Mouse (Mus musculus): ENCODE data around the gene 9330159F19Rik.

The 9330159F19Rik gene

DNA sequence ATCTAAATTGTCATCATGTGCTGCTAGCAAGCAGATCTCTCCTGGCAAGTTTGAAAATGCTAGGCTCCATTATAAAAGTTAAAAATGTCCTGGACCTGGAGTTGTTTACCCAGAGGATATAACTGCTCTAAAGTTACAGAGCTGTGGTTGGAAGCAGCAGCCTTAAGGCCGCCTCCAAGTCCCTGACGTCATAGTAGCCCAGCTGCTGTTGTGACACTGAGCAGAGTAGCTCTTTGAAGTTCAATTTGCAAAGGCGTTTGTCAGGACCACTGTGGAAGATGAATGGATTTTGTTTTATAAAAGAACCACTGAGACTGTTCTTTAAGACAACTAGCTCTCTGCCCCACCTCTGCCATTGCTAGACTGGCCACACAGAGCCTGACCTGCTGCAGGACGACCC is at the start of gene 9330159F19Rik:
Gene 9330159F19Rik (plus strand): TSS at position 154 of the 400 bp plus-strand sequence.
- DNase-seq (ENCODE audit: low spot score in 2 of 2) = peak in 1 of 2 experiments; percentile 59

DNA sequence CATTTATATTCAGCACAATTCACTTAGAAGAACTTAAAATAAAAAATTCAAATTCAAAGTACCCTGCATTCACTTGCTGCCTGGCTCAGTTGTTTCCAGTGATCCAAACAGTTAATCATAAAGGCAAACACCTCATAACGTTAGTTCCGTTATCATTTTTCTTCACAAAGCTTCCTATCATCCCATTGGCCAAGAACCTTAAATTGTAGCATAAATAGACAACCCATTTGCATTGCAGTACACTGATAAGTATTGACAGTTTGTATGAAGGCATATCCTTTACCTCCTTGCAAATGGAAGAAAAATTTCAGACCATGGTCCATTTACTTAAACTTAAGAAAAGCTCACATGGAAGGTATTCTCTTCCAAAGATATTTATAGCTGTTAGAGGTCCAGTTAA is 49.7 kb upstream of the 9330159F19Rik start:
- no peak for DNase-seq (ENCODE audit: low spot score in 2 of 2)

DNA sequence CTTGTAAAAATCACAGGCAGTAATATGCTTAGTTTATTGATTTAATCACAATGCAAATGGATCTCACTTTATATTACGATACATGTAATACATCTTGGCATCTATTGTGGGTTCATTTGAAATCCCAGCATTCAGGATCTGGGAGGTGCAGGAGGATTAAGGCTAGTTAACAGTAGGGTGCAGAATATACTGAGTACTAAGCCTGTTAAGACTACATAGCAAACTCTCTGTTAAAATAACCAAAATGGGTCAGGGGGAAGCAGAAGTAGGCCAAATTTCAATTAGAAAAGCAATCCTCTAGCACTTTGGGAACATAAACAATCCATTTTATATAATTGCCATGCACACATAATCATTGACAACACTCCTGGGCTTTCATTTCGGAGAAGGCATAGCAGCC is 37.6 kb upstream of the 9330159F19Rik start:
- no peak for DNase-seq (ENCODE audit: low spot score in 2 of 2)

DNA sequence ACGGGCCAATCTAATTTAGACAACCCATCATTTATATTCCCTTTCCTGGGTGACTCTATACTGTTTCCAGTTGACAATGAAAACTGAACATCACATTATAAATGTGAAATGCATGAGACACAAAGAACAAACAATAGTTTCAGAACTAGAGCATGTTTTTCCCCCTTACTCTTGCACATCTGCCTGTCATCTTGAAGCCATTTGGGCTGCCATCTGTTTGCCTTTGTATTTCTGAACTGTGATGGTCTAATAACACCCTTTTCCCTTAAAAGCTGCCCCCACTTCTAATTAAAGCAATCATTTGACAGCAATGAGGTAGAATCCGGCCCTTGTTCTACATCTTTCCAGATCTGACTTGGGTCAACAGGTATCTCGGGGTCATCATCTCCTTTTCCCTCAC is 35.8 kb upstream of the 9330159F19Rik start:
- DNase-seq (ENCODE audit: low spot score in 2 of 2) = no peak

DNA sequence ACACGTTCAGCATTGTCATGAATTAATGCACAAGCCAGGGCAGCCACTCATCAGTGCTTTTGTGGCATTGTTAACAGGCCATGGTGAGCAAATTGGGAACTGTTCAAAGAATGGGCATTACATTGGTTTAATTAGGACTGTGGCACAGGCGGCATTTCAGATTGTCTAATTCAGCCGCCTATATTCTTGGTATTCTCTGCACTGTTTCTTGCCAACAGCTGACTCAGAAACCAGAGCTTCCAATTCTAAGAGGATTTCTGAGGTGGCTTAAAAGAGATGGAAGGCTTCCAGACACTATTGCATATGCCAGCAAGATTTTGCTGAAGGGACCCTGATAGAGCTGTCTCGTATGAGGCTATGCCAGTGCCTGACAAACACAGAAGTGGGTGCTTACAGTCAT is 34.5 kb upstream of the 9330159F19Rik start:
- DNase-seq (ENCODE audit: low spot score in 2 of 2) = peak in 1 of 2 experiments; percentile 58

DNA sequence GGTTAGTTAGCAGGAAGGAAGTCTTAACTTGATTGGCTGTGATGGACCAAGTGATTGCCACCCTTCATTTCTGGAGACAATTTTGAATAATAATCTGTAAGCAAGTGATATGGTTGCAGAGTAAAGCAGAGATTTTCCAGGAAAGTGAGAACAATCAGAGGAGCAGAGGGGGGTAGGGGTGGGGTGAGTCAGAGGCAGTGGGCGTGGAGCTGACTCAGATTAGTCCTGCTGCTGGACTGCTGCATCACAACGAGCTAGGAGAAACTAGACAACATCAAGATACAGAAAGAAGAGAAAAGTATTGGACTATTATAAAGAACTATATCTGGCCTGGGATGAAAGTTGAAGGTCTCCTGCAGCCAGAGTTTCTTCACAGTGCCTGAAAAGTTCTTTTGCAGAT is 33.4 kb upstream of the 9330159F19Rik start:
- peak; percentile 59 to 63 for DNase-seq (ENCODE audit: low spot score in 2 of 2)

DNA sequence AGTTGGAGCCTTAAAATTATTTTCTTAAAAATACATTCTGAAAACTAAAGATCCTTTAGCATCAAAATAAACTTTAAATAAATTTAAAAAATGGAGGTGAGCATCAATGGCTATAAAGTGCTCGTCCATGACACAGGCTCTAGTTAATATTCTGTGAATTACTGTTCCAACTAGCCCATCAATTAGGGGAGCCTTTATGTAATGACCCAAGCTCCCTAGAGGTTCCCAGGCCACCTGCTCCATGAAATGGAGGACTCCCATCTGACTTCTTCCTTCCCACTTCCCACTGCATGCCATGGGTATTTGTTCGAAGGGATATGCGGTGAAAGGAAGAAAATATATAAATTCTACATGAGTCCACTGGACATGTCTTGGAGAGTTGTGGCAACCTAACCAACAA is 31.2 kb upstream of the 9330159F19Rik start:
- no peak for DNase-seq (ENCODE audit: low spot score in 2 of 2)

GRCm38 (mm10) chr10:29181046-29181445 is 30.4 kb upstream of the 9330159F19Rik start:
- peak in 1 of 2 experiments; percentile 43 for DNase-seq (ENCODE audit: low spot score in 2 of 2)

DNA sequence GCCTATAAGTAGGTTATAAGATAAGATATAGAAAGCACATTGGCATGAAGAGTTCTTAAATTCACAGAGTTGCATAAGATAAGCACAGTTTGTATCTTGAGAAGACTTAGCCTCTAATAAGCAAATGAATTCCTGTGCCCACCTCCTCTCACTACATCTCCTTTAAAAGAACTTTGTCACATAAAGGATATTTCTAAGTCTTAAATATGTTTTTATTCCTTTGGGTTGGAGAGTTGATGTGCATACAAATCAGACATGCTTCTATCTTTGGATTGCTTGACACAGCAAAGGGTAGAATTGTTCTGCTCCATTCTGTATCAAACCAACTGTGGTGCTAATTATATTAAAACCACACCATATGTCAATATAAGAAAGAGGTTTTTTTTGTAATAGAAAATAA is 17.6 kb upstream of the 9330159F19Rik start:
- no peak for DNase-seq (ENCODE audit: low spot score in 2 of 2)

GRCm38 (mm10) chr10:29196811-29197210 is 14.6 kb upstream of the 9330159F19Rik start:
- no peak for DNase-seq (ENCODE audit: low spot score in 2 of 2)

DNA sequence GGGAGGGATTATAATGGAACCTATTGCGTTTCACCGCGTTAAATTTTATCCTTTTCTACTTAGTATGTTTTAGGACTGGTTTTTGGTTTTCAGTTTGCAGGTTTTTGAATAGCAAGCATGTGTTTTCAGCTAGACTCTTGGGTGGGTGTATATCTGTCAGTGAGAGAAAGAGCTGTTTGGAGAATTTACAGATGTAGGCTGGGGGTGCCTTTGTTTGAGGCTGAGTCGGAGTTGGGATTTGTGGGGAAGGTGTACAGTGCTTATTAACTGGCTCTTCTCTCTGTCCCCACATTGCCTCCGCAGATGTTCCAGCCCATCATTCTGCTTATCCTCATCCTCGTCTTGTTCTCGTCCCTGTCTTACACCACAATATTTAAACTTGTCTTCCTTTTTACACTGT is 12.8 kb upstream of the 9330159F19Rik start, which contains the start of gene Gm49353:
Gene Gm49353 (plus strand): TSS at position 313 of the 400 bp plus-strand sequence.
- DNase-seq (ENCODE audit: low spot score in 2 of 2) = no peak

DNA sequence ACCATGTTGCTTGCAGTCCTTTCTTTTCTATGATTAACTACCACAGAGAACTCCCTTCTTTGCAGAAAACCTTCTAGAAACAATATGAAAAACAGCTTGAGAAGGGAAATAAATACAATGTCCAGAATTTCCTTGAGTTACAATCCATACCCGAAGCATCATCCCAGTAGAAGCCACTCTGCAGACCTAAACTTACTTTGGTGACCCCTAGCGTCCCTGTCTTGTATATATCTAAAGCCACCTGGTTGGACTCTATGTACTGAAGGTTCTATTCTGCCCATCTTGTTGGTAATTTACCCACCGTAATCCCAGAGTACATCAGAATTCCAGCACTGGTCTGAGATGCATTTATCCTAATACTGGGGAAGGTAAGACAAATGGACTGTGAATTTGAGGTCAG is 11.6 kb upstream of the 9330159F19Rik start:
- no peak for DNase-seq (ENCODE audit: low spot score in 2 of 2)

GRCm38 (mm10) chr10:29200609-29201008 is 10.8 kb upstream of the 9330159F19Rik start:
- no peak for DNase-seq (ENCODE audit: low spot score in 2 of 2)

DNA sequence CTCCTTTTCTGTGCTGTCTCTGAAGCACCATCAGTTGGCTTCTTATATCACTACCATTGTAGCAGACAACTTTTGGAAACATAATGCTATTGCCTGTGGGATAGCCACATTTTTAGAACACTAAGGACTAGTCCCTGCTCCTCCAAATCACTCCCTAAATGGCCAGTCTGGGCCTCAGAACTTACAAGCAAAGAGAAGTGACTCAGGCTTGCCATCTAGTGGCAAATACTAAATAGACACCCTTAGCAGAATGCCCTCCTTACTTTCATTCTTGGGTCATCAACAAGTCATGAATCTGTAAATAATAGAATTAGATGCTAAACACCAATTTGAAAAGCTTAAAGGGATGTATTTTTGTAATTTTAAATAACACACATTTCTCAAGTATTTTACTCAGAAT is 4.7 kb upstream of the 9330159F19Rik start:
- peak in 1 of 2 experiments; percentile 57 for DNase-seq (ENCODE audit: low spot score in 2 of 2)

DNA sequence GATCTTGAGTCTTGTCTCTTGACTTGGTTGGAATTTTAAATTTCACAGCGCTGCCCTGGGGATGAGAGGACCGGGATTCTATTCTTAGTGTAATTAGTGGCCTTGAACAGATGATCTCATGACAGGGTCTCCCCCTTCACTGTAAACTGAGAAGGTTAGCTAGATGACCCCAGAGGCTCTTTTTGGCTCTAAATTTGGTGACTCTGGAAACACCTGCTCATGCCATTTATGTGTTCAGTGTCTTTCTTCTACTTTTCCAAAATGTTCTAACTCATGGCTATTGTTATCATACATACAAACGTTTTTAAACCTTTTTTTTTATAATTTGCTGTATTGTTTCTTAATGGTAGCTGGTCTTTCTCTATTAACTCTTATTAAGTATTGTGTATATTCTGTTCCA is 2.7 kb upstream of the 9330159F19Rik start:
- no peak for DNase-seq (ENCODE audit: low spot score in 2 of 2)

DNA sequence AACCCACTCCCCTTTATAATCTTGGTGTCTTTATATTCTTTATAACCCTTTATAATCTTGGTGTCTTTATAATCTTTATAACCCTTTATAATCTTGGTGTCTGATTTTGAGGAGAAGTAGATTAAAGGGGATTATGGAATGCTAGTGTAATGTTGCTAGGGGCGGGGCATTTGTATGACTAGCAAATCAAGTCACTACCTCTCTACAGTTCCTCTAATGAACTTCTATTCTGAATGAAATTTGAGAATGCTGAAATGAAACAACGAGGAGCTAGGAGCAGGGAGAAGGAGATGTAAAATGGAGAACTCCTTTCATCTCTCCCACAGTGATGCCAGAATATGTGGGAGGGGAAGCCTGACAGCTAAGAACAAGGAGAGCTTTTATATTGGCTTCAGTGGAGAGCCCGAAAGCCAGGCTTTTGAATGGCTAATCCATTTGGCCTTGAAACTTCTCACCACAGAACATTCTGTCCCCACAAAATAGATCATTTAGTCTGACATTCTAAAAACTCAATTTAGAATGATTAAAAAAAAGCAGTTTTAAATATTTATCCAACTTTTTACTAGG is 2.2 kb downstream of the 9330159F19Rik start:
- peak in 1 of 2 experiments; percentile 55 for DNase-seq (ENCODE audit: low spot score in 2 of 2)

DNA sequence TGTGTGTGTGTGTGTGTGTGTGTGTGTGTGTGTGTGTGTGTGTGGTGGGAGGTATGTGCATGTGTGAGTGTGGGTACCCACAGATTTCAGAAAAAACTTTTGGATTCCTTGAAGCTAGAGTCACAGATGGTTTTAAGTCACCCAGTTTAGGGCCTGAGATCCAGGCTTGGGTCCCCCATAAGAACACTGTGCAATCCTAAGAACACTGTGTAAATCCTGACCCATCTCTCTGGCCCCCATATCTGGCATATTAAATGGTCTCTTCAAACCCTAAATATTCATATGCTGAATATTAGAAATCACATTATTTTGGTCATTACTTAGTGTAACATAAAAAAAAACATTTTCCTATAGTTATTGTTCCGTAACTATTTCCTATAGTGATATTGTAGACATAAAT is 5.6 kb downstream of the 9330159F19Rik start:
- DNase-seq (ENCODE audit: low spot score in 2 of 2) = no peak

- no peak for DNase-seq (ENCODE audit: low spot score in 2 of 2)
These were observed 6.0 kb downstream of the 9330159F19Rik start for GRCm38 (mm10) chr10:29217451-29217850.

DNA sequence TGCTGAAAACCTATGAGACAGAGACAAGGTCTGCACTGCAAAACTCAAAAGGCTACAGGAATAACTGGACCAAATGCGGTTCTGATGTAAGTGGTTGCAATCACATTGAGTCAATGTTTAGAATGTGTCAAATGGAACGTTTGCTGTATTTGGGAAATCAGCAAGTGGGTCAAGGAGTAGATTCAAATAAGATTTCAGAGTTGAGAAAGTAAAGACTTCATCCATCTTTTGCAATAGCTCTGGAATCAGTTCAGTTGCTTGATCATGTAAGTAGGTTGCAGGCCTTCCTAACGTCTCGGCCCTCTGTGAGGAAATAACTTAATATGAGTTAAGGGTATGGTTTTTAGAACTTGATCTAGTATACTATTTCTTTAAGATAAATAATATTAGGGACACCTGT is 13.9 kb downstream of the 9330159F19Rik start:
- no peak for DNase-seq (ENCODE audit: low spot score in 2 of 2)

DNA sequence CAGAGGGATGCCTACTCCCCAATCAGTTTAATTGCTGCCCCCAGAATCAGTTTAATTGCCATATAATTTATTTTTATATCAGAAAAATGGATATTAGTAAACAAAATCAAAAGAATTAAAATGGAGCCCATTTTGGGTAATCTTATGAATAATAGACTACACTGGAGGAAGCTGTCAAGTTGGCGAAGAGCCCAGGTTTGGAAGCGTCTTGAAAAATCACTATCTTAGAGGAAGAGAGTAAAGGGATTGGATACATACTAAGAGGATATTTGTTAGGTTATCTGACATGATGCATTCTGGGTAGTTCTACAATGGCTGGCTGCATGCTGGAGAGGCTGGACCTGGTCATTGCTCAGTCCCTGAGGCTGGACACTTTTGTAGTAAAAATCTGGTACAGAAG is 19.8 kb downstream of the 9330159F19Rik start:
- DNase-seq (ENCODE audit: low spot score in 2 of 2) = no peak

Measured in frontal cortex, postnatal 36 days (tissue).